Mouse (Mus musculus): ENCODE results near the gene Itga10.
A peak's percentile ranks its signal among the peaks of the same experiment; 100 is the strongest.

DNA sequence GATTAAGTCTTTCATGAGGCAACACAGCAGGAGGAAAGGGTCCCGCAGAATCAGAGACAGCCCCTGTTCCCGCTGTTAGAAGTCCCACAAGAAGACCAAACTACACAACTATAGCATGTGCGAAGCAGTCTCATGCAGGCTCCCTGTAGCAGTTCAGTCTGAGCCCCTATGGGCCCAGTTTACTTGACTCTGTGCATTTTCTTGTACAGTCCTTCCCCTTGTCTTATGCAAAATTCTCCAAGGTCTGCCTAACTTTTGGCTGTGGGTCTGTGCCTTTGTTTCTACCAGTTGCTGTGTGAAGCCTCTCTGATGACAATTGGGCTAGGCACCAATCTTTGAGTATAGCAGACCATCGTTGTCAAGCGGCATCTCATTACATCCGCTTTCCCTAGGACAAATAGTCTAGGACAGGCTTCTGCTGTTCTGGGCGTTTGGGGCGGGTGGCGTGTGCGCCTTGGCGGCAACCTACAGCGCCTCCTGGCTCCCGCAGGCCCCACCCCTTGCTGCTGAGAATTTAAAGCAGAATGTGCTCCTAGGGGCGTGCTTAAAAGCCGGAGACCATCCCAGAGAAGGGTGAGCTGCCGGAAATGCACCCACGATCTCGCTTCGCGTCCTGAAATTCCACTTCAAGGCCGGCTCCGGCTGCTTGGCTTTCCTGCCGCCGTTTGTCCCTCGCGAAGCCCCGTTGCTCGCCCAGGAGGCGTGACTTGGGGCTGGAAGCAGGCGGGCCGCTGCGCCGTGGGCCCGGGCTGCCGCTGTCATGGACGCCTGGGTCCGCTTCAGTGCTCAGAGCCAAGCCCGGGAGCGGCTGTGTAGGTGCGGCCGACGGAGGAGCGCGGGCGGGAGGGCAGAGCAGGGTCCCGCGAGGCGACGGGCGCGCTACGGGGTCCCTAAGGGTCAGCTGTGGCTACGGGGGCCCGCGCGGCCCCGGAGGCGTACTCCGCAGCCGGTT is 10.2 kb upstream of the Itga10 start, which contains the start of the genes Pex11b and Gm42957:
- TF ChIP-seq CTCF (IDR thresholded peaks at IDR 0.05; ENCODE audit: borderline replicate concordance, insufficient read depth, low read length), result no peak
- peak; percentile 70 for TF ChIP-seq POLR2A (IDR thresholded peaks at IDR 0.05; ENCODE audit: low read depth, low read length)
